Mouse (Mus musculus): ENCODE measurements at regions not wholly inside any gene's neighbourhood (a gene's known extent, or its start where the extent isn't known, plus 50 kb on each side); places are given as distances from the start of the nearest gene placed in this dataset.

DNA sequence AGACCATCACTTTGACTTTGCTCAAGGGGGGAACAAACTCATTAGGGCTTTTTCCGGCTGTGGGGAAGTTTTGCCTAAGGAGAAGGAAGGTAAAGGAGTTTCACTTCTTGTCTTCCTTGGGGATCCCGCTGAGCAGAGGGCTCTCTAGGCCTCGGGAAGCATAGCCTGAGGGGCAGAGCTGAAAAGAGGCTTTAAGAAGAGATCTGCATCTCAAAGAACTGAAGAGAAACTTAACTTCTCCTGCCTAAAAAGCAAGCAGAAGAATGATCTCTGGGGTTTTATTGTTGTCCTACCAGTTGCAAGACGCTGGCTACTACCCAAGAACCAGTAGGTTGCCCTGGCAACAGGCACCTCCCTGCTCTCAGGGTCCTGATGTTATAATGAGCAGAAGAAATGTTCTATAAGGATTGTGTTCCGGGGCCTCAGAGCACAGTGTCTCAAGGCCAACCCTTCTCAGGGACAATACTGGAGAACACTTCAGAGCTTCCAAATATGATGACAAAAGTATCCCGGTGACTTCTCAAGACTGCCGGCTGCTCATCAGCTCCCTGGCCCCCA, 547.8 kb downstream of the Tmem132b start:
- Histone ChIP-seq H3K27ac (ENCODE audit: insufficient read depth, low read depth, low read length) (no peak overlapping the region), H3K4me1 (ENCODE audit: control insufficient read depth, insufficient read depth, low read length) (no peaks in the 10 kb centered on the region), H3K4me3 (ENCODE audit: insufficient read depth, low read depth, low read length) (no peak overlapping the region)
- TF ChIP-seq POLR2A (IDR thresholded peaks at IDR 0.05; ENCODE audit: insufficient read depth, low read depth, low read length) (no peak), CTCF (IDR thresholded peaks at IDR 0.05; ENCODE audit: insufficient read depth, low read depth, low read length) (no peak)
- 26% methylated on average over 7 of the region's 7 CpGs for WGBS

GRCm38 (mm10) chr5:126088251-126088914, 556.8 kb downstream of the Tmem132b start:
- 70% methylated on average over 4 of the region's 4 CpGs for WGBS
- no peaks in the 10 kb centered on the region for H3K4me1 ChIP-seq (ENCODE audit: control insufficient read depth, insufficient read depth, low read length)

GRCm38 (mm10) chr5:126093196-126093595, 561.6 kb downstream of the Tmem132b start:
- no peak overlapping the region for H3K4me3 ChIP-seq (ENCODE audit: insufficient read depth, low read depth, low read length)
- no peaks in the 10 kb centered on the region for H3K4me1 ChIP-seq (ENCODE audit: control insufficient read depth, insufficient read depth, low read length)
- no peak overlapping the region for H3K27ac ChIP-seq (ENCODE audit: insufficient read depth, low read depth, low read length)
- TF ChIP-seq CTCF (IDR thresholded peaks at IDR 0.05; ENCODE audit: insufficient read depth, low read depth, low read length) (no peak), POLR2A (IDR thresholded peaks at IDR 0.05; ENCODE audit: insufficient read depth, low read depth, low read length) (no peak)
- WGBS, result 81% methylated on average over 5 of the region's 5 CpGs

More at GRCm38 (mm10) chr5:126088251-126088914, 556.8 kb downstream of the Tmem132b start:
- H3K27ac ChIP-seq (ENCODE audit: insufficient read depth, low read depth, low read length), result no peak overlapping the region
- H3K4me3 ChIP-seq (ENCODE audit: insufficient read depth, low read depth, low read length), result no peak overlapping the region
- TF ChIP-seq CTCF (IDR thresholded peaks at IDR 0.05; ENCODE audit: insufficient read depth, low read depth, low read length), result no peak
- no peak for TF ChIP-seq POLR2A (IDR thresholded peaks at IDR 0.05; ENCODE audit: insufficient read depth, low read depth, low read length)

DNA sequence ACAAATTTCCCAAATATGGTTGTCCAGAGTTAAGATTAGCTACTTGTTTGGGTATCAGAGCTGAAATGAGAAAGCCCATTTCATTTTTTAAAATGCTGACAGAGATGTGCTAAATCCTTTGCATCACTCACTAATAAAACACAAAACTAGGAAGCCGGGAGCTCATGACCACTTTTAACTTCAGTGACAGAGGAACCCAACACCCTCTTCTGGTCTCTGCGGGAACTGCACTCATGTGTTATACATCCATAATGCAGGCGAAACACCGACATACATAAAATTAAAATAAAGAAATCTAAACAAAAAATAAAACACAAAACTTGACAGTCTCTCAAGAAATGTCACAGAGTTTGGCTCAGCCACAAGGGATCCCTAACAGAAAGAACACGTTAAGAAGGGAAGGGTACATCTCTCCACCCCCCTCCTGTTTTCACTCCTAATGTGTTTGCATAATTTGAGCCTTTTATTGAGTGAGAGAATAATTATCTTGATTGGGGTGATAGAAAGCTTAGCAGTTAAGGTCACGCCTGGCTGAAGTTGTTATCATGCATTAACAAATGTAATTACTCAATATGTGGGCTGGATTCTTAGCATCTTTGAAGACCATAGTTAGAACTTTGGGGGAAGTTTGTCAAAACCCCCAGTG, 565.2 kb downstream of the Tmem132b start:
- no peak overlapping the region for H3K4me3 ChIP-seq (ENCODE audit: insufficient read depth, low read depth, low read length)
- H3K4me1 ChIP-seq (ENCODE audit: control insufficient read depth, insufficient read depth, low read length), result no peaks in the 10 kb centered on the region
- 73% methylated on average over 6 of the region's 6 CpGs for WGBS
- no peak overlapping the region for H3K27ac ChIP-seq (ENCODE audit: insufficient read depth, low read depth, low read length)
- TF ChIP-seq CTCF (IDR thresholded peaks at IDR 0.05; ENCODE audit: insufficient read depth, low read depth, low read length), result no peak
- TF ChIP-seq POLR2A (IDR thresholded peaks at IDR 0.05; ENCODE audit: insufficient read depth, low read depth, low read length), result no peak

- no peaks in the 10 kb centered on the region for H3K4me1 ChIP-seq (ENCODE audit: control insufficient read depth, insufficient read depth, low read length)
- H3K27ac ChIP-seq (ENCODE audit: insufficient read depth, low read depth, low read length), result no peak overlapping the region
- TF ChIP-seq CTCF (IDR thresholded peaks at IDR 0.05; ENCODE audit: insufficient read depth, low read depth, low read length) (no peak), POLR2A (IDR thresholded peaks at IDR 0.05; ENCODE audit: insufficient read depth, low read depth, low read length) (no peak)
- H3K4me3 ChIP-seq (ENCODE audit: insufficient read depth, low read depth, low read length), result no peak overlapping the region
Observed at GRCm38 (mm10) chr5:126097262-126097628, 565.7 kb downstream of the Tmem132b start.

- Histone ChIP-seq H3K27ac (ENCODE audit: insufficient read depth, low read depth, low read length) (no peak overlapping the region), H3K4me3 (ENCODE audit: insufficient read depth, low read depth, low read length) (no peak overlapping the region), H3K4me1 (ENCODE audit: control insufficient read depth, insufficient read depth, low read length) (no peaks in the 10 kb centered on the region)
- no peak for TF ChIP-seq CTCF (IDR thresholded peaks at IDR 0.05; ENCODE audit: insufficient read depth, low read depth, low read length)
- 83% methylated on average over 7 of the region's 7 CpGs for WGBS
Observed at GRCm38 (mm10) chr5:126098433-126098832, 566.9 kb downstream of the Tmem132b start.

GRCm38 (mm10) chr5:126099931-126100330, 568.4 kb downstream of the Tmem132b start:
- Histone ChIP-seq H3K27ac (ENCODE audit: insufficient read depth, low read depth, low read length) (no peak overlapping the region), H3K4me3 (ENCODE audit: insufficient read depth, low read depth, low read length) (no peak overlapping the region), H3K4me1 (ENCODE audit: control insufficient read depth, insufficient read depth, low read length) (no peaks in the 10 kb centered on the region)
- WGBS, result 95% methylated on average over 8 of the region's 8 CpGs
- TF ChIP-seq CTCF (IDR thresholded peaks at IDR 0.05; ENCODE audit: insufficient read depth, low read depth, low read length) (no peak), POLR2A (IDR thresholded peaks at IDR 0.05; ENCODE audit: insufficient read depth, low read depth, low read length) (no peak)

DNA sequence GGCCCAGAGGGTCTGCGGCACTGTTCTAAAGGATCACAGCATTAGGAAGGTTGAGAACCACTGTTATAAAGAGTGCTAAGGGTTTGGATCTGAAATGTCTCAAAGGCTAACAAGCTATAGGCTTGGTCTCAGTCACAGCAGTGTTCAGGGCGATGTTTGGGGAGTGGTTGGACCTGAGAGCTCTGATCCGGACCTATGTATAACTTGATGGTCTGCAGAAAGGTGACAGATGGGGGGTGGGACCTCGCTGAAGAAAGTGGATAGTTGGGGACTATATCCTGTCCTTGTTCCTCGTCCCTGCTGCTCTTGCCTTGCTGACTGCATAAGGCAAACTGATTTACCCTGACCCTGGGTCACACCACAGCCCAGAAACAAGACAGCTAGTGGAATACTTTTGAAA, 572.9 kb downstream of the Tmem132b start:
- no peak overlapping the region for H3K27ac ChIP-seq (ENCODE audit: insufficient read depth, low read depth, low read length)
- no peak for TF ChIP-seq POLR2A (IDR thresholded peaks at IDR 0.05; ENCODE audit: insufficient read depth, low read depth, low read length)
- no peak for TF ChIP-seq CTCF (IDR thresholded peaks at IDR 0.05; ENCODE audit: insufficient read depth, low read depth, low read length)
- WGBS, result 92% methylated on average over 5 of the region's 5 CpGs
- H3K4me3 ChIP-seq (ENCODE audit: insufficient read depth, low read depth, low read length), result no peak overlapping the region
- H3K4me1 ChIP-seq (ENCODE audit: control insufficient read depth, insufficient read depth, low read length), result no peaks in the 10 kb centered on the region

DNA sequence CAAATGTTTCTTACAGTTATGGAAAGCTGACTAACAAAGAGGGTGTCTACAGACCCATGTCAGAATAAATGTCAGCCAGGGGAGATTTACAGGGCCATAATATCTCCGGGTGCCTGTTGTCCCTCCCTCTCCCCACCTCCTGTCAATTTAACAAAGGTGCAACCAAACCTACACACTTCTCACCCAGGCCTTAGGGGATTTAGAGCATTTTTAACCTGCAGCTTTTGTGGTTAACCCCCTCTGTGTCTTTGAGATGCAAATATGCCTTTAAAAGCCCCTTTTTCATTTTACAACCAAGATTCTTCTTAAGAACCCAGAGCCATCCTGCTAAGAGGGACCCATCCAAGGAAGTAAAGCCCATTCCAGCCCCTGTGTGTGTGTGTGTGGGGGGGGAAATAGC, 573.3 kb downstream of the Tmem132b start:
- Histone ChIP-seq H3K4me1 (ENCODE audit: control insufficient read depth, insufficient read depth, low read length) (no peaks in the 10 kb centered on the region), H3K27ac (ENCODE audit: insufficient read depth, low read depth, low read length) (no peak overlapping the region), H3K4me3 (ENCODE audit: insufficient read depth, low read depth, low read length) (no peak overlapping the region)
- TF ChIP-seq POLR2A (IDR thresholded peaks at IDR 0.05; ENCODE audit: insufficient read depth, low read depth, low read length), result no peak
- TF ChIP-seq CTCF (IDR thresholded peaks at IDR 0.05; ENCODE audit: insufficient read depth, low read depth, low read length), result no peak
- WGBS, result 56% methylated on average over 1 of the region's 1 CpGs
